Mouse (Mus musculus): Measurements from ENCODE around the gene Neurl3.

- TF ChIP-seq GATA1 (IDR thresholded peaks at IDR 0.05; ENCODE audit: low read length) = no peak
- no peak for TF ChIP-seq TAL1 (IDR thresholded peaks at IDR 0.05; ENCODE audit: low read length)
Measured at GRCm38 (mm10) chr1:36230919-36231705, 43.4 kb downstream of the Neurl3 start.

Data from erythroblast, embryonic 14.5 days (primary cell).